Mouse (Mus musculus) heart, embryonic 11.5 days (tissue): ENCODE measurements around the gene Cd151. TPM values are rescaled to one million over a fixed set of nuclear protein-coding genes. Genes with fewer than 3 reads are reported as not detected.
A peak's percentile ranks its signal among the peaks of the same experiment; 100 is the strongest.

Experiments
- ATAC-seq: fragments of 200-750 bp; cut with Nextera tagmentation; replicated peaks from 2 replicates; pipeline ENCODE4 v1.8.0; 2017; ENCODE audit warnings: moderate library complexity; ENCODE audit not compliant: insufficient number of reproducible peaks, low FRiP score, low TSS enrichment
- H3K27ac ChIP-seq: fragments of 300-500 bp; sonication (generic); 2 replicates; pipeline ENCODE4 v1.5.1; 2014; ENCODE audit warnings: mild to moderate bottlenecking, low read depth, low read length
- H3K27me3 ChIP-seq: fragments of 300-500 bp; sonication (generic); 2 replicates; pipeline ENCODE4 v1.6.1; 2014; ENCODE audit warnings: mild to moderate bottlenecking, low read length, mixed read lengths; ENCODE audit not compliant: control insufficient read depth, insufficient read depth
- H3K36me3 ChIP-seq: fragments of 300-500 bp; sonication (generic); 2 replicates; pipeline ENCODE4 v1.6.1; 2014; ENCODE audit warnings: mild to moderate bottlenecking, low read length, moderate library complexity, mixed read lengths; ENCODE audit not compliant: control insufficient read depth, insufficient read depth
- H3K4me1 ChIP-seq: fragments of 300-500 bp; sonication (generic); 2 replicates; pipeline ENCODE4 v1.6.1; 2014; ENCODE audit warnings: low read length; ENCODE audit not compliant: control insufficient read depth, insufficient read depth
- H3K4me2 ChIP-seq: fragments of 300-500 bp; sonication (generic); 2 replicates; pipeline ENCODE4 v1.6.1; 2014; ENCODE audit warnings: mild to moderate bottlenecking, moderate library complexity
- H3K4me3 ChIP-seq: fragments of 300-500 bp; sonication (generic); 2 replicates; pipeline ENCODE4 v1.5.1; 2014; ENCODE audit warnings: low read depth, low read length
- H3K9ac ChIP-seq: fragments of 300-500 bp; sonication (generic); 2 replicates; pipeline ENCODE4 v1.6.1; 2014; ENCODE audit warnings: mild to moderate bottlenecking, low read depth, low read length, moderate library complexity
- H3K9me3 ChIP-seq: fragments of 300-500 bp; sonication (generic); replicated peaks from 2 replicates; pipeline ENCODE4 v1.6.1; 2016; ENCODE audit warnings: low read length; ENCODE audit not compliant: control insufficient read depth
- WGBS: fragments of 180-500 bp; shearing (Covaris S2); extraction: QIAGEN DNeasy Blood & Tissue Kit; methylation state at CpG from one replicate; pipeline ENCODE4 v1.1.7; 2014; ENCODE audit not compliant: insufficient replicate concordance; 5-methylcytosine and 5-hydroxymethylcytosine counted together
- polyA plus RNA-seq: library from polyadenylated mRNA; unstranded; fragments of >200 nt; fragmentation: Nextera tagmentation; extraction: Ambion mirVana; gene quantifications from 2 replicates; pipeline ENCODE4 v1.2.1, GENCODE M21; 2014

Gene Cd151
- polyA plus RNA-seq, 1 experiment from 2014 or later, result 101 TPM

DNA sequence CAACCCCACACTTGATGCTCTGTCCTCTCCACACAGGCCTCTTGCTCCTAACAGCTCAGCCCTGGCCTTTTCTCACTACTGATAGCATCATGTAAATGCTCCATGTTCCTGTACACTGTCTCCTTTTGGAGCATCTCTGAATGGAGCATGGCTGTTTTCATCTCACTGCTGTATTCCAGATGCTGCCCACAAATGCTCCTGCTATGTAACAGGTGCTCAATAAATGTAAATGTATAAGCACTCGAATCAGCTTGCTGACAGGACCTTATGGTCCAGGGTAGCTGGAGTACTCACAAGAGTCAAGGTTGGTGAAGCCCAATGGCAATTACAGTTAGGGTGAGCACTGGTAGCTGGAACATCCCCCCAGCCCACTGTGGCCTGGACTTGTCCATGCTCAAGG, 4.0 kb downstream of the Cd151 start:
- H3K36me3 ChIP-seq, result peaks cover 22% of the 10 kb centered on the region
- no peaks in the 10 kb centered on the region for H3K9me3 ChIP-seq
- WGBS, result 95% methylated on average over 1 of the region's 1 CpGs
- no peaks in the 10 kb centered on the region for H3K27me3 ChIP-seq
- no peak overlapping the region for H3K4me3 ChIP-seq
- no peak for ATAC-seq
- H3K9ac ChIP-seq, result no peak overlapping the region
- peaks cover 44% of the 10 kb centered on the region for H3K4me1 ChIP-seq
- no peak overlapping the region for H3K4me2 ChIP-seq
- no peak overlapping the region for H3K27ac ChIP-seq

- Histone ChIP-seq H3K36me3 (peaks cover 22% of the 10 kb centered on the region), H3K9me3 (no peaks in the 10 kb centered on the region), H3K4me3 (no peak overlapping the region), H3K27me3 (no peaks in the 10 kb centered on the region), H3K27ac (no peak overlapping the region), H3K4me2 (no peak overlapping the region), H3K9ac (no peak overlapping the region), H3K4me1 (peaks cover 43% of the 10 kb centered on the region)
- 81% methylated on average over 6 of the region's 6 CpGs for WGBS
- ATAC-seq, result no peak
These were observed 5.0 kb downstream of the Cd151 start for GRCm38 (mm10) chr7:141472226-141472625.

GRCm38 (mm10) chr7:141472763-141473162, 5.6 kb downstream of the Cd151 start:
- peaks cover 49% of the 10 kb centered on the region for H3K4me1 ChIP-seq
- ATAC-seq, result no peak
- H3K27me3 ChIP-seq, result no peaks in the 10 kb centered on the region
- WGBS, result 83% methylated on average over 6 of the region's 6 CpGs
- no peaks in the 10 kb centered on the region for H3K9me3 ChIP-seq
- no peak overlapping the region for H3K27ac ChIP-seq
- peaks cover 22% of the 10 kb centered on the region for H3K36me3 ChIP-seq
- no peak overlapping the region for H3K4me3 ChIP-seq
- H3K9ac ChIP-seq, result no peak overlapping the region
- H3K4me2 ChIP-seq, result no peak overlapping the region

DNA sequence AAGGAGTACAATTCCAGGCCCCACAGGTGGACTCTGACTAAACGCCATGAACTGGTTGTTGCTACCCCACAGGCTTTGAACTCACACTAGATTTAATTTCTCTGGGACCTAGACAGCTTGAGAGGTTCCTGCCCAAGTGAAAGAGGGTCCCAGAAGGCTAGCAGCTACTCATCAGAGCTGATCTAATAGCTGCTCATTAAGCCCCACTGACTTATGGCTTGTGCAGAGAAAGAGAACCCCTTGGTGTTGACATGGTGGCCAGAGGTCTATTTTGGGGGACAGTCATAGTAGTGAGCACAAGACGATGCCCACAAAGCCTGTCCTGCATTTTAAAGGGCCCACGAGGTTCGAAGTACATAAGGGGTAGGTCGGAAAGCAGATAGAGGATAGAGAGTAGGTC, 7.0 kb downstream of the Cd151 start:
- H3K4me2 ChIP-seq, result peak overlapping the region; percentile 97
- peak overlapping the region; percentile 97 for H3K9ac ChIP-seq
- H3K27me3 ChIP-seq, result no peaks in the 10 kb centered on the region
- peak overlapping the region; percentile 85 for H3K4me3 ChIP-seq
- WGBS, result 9% methylated on average over 5 of the region's 5 CpGs
- ATAC-seq, result no peak
- H3K36me3 ChIP-seq, result peaks cover 22% of the 10 kb centered on the region
- no peaks in the 10 kb centered on the region for H3K9me3 ChIP-seq
- H3K4me1 ChIP-seq, result peaks cover 44% of the 10 kb centered on the region
- no peak overlapping the region for H3K27ac ChIP-seq

GRCm38 (mm10) chr7:141475011-141475804, 8.0 kb downstream of the Cd151 start, which contains the start of the genes Polr2l and Tspan4:
Polr2l (minus strand) TSS chr7:141475132.
Tspan4 (plus strand) TSS chr7:141475240.
- ATAC-seq, result peak; percentile 53
- no peaks in the 10 kb centered on the region for H3K9me3 ChIP-seq
- peak within 1 kb of the TSS; percentile 97 for H3K4me2 ChIP-seq
- H3K4me3 ChIP-seq, result peak within 1 kb of the TSS; percentile 85
- H3K36me3 ChIP-seq, result peaks cover 19% of the 10 kb centered on the region
- H3K27me3 ChIP-seq, result no peaks in the 10 kb centered on the region
- H3K9ac ChIP-seq, result peak within 1 kb of the TSS; percentile 97
- peaks cover 35% of the 10 kb centered on the region for H3K4me1 ChIP-seq
- under 1% methylated on average over 87 of the region's 87 CpGs for WGBS
- H3K27ac ChIP-seq, result peak within 1 kb of the TSS; percentile 79

DNA sequence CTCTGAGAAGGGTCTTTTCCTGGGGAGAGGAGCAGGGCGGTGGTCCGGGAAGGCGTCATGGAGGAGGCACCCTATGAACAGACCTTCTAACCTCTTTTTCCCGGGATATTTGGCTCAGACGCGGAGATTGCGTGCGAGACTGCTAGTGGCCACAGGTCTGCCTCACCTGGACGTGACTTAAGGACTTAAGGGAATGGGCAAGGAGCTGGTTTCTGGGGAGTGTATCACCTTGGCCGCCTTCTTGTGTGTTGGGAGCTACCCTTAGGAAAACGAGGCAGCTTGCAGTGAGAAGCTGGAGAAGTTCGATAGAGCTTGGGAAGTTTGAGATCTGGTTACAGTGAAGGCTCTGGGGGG, 8.6 kb downstream of the Cd151 start:
- Histone ChIP-seq H3K9ac (peak overlapping the region; percentile 97), H3K4me2 (peak overlapping the region; percentile 97), H3K27ac (peak overlapping the region; percentile 79), H3K4me1 (peaks cover 38% of the 10 kb centered on the region), H3K4me3 (peak overlapping the region; percentile 85), H3K36me3 (peaks cover 13% of the 10 kb centered on the region), H3K27me3 (no peaks in the 10 kb centered on the region), H3K9me3 (no peaks in the 10 kb centered on the region)
- no peak for ATAC-seq
- under 1% methylated on average over 12 of the region's 12 CpGs for WGBS

DNA sequence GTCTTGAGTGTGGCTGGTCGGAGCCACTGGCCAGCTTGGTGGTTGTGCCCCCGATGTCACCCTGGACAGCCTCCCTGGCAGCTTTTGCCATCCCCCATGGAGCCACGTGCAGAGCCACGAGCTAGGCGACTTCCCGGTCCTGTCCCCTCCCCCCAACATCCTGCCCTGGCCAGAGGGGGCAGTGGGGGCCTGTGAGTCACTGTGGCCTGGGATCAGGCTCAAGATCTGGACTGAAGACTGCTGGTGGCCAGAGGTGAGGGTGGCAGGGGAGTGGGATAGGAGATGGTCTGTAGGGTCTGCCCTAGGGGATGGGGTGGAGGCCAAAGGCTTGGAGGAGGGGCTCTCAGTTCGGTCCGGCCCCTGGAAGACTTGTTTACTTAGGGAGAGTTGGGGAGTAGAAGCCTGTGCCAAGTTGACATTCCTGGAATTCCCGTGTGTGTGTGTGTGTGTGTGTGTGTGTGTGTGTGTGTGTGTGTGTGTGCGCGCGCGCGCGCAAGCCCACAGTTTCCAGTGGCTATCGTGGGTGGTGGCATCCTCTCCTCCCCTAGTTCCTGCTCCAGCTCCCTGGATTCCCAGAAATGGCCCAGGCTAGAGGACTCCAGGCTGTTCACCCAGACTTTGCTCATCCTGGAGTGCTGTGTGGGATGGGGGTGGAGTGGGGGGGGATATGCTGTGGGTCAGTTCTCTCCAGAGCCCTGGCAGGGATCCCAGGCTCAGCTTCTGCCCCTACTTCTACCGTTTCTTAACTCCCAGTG, 9.2 kb downstream of the Cd151 start:
- peaks cover 8% of the 10 kb centered on the region; the same call in 1 of the 2 replicates for H3K36me3 ChIP-seq
- peak; percentile 53 for ATAC-seq
- WGBS, result 0% methylated on average over 16 of the region's 17 CpGs
- no peaks in the 10 kb centered on the region for H3K9me3 ChIP-seq
- H3K27ac ChIP-seq, result peak overlapping the region; percentile 79
- peak overlapping the region; percentile 97 for H3K9ac ChIP-seq
- peak overlapping the region; percentile 85 for H3K4me3 ChIP-seq
- peak overlapping the region; percentile 97 for H3K4me2 ChIP-seq
- H3K4me1 ChIP-seq, result peaks cover 44% of the 10 kb centered on the region
- peaks cover 3% of the 10 kb centered on the region; the same call in 1 of the 2 replicates for H3K27me3 ChIP-seq

DNA sequence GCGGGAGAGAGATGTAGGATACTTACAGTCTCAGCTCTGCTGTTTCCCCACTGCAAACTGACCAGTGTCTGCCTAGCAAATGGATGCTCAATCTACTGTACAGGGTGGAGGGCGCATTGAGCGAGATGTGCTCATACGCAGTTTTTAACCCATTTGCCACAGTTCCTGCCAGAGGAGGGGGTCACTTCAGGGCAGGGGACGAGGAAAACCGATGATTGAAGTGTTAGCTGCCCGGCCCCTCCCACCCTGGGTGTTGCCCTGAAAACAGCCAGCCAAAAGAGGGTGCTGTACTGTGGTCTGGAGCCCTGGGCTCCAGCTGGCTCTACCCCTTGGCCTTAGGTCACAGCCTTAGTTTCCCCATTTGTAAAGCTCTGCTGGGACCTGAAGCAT, 9.8 kb downstream of the Cd151 start:
- H3K27ac ChIP-seq, result peak overlapping the region; percentile 79
- H3K9ac ChIP-seq, result peak overlapping the region; percentile 97
- peaks cover 7% of the 10 kb centered on the region; the same call in 1 of the 2 replicates for H3K36me3 ChIP-seq
- peak overlapping the region; percentile 97 for H3K4me2 ChIP-seq
- peaks cover 44% of the 10 kb centered on the region for H3K4me1 ChIP-seq
- H3K27me3 ChIP-seq, result peaks cover 3% of the 10 kb centered on the region; the same call in 1 of the 2 replicates
- 10% methylated on average over 7 of the region's 7 CpGs for WGBS
- ATAC-seq, result no peak
- peak overlapping the region; percentile 85 for H3K4me3 ChIP-seq
- no peaks in the 10 kb centered on the region for H3K9me3 ChIP-seq
